Mouse (Mus musculus) ES-E14 (cell line): Measurements from ENCODE around the gene Degs2. TPM values are rescaled to one million over a fixed set of nuclear protein-coding genes. Genes with fewer than 3 reads are reported as not detected.

Source experiments
- DNase-seq: peaks from one replicate; pipeline ENCODE4 v3.0.0-alpha.2; 2013; ENCODE audit warnings: low read depth, low spot score
- H3K27ac ChIP-seq: 2 replicates; pipeline ENCODE4 v1.5.1; 2012; ENCODE audit warnings: low read depth, mild to moderate bottlenecking, low read length, moderate library complexity, mixed read lengths; ENCODE audit not compliant: poor library complexity, insufficient read depth, severe bottlenecking
- H3K36me3 ChIP-seq: 2 replicates; pipeline ENCODE4 v1.6.1; 2012; ENCODE audit warnings: mild to moderate bottlenecking, low read length, moderate library complexity, mixed read lengths; ENCODE audit not compliant: control insufficient read depth, poor library complexity, insufficient read depth, severe bottlenecking
- H3K4me1 ChIP-seq, 2 experiments: fragments of 150-350 bp in 1 of 2; sonication (generic) in 1 of 2; 2 replicates each; pipeline ENCODE4 v1.6.1; 2012; ENCODE audit warnings: low read length in 2 of 2, mild to moderate bottlenecking in 1 of 2, mixed read lengths in 1 of 2; ENCODE audit not compliant: control insufficient read depth in 2 of 2, insufficient read depth in 2 of 2, poor library complexity in 1 of 2
- H3K4me3 ChIP-seq, 2 experiments: fragments of 150-350 bp in 1 of 2; sonication (generic) in 1 of 2; 2 replicates each; pipeline ENCODE4 v1.5.1; 2012; ENCODE audit warnings: low read length in 2 of 2, low read depth in 1 of 2, mild to moderate bottlenecking in 1 of 2, mixed read lengths in 1 of 2; ENCODE audit not compliant: insufficient read depth in 1 of 2, poor library complexity in 1 of 2, severe bottlenecking in 1 of 2
- H3K9ac ChIP-seq: 2 replicates; pipeline ENCODE4 v1.6.1; 2012; ENCODE audit warnings: low read depth, mild to moderate bottlenecking, low read length, mixed read lengths; ENCODE audit not compliant: poor library complexity, insufficient read depth, severe bottlenecking
- H3K9me3 ChIP-seq: fragments of 150-350 bp; sonication (generic); 2 replicates; pipeline ENCODE4 v1.6.1; 2012; ENCODE audit warnings: low read depth, mild to moderate bottlenecking, low read length; ENCODE audit not compliant: control insufficient read depth, insufficient read depth
- CHD2 ChIP-seq: IDR thresholded peaks from 2 replicates; pipeline ENCODE4 v1.6.1; 2014; ENCODE audit warnings: mild to moderate bottlenecking, low read depth, low read length, inconsistent platforms
- HCFC1 ChIP-seq: IDR thresholded peaks from 2 replicates; pipeline ENCODE4 v1.6.1; 2012; ENCODE audit warnings: low read length, inconsistent platforms, borderline replicate concordance; ENCODE audit not compliant: insufficient read depth
- MAFK ChIP-seq: IDR thresholded peaks from 2 replicates; pipeline ENCODE4 v1.6.1; 2014; ENCODE audit warnings: mild to moderate bottlenecking, low read depth, low read length, inconsistent platforms; ENCODE audit not compliant: insufficient read depth
- ZC3H11A ChIP-seq: IDR thresholded peaks from 2 replicates; pipeline ENCODE4 v1.6.1; 2012; ENCODE audit warnings: low read depth, mild to moderate bottlenecking, inconsistent platforms, low read length, borderline replicate concordance
- ZNF384 ChIP-seq: IDR thresholded peaks from 2 replicates; pipeline ENCODE4 v1.6.1; 2012; ENCODE audit warnings: low read depth, low read length, inconsistent platforms
- in situ Hi-C, 2 experiments: fragments of 600-800 bp; cut with MboI; formaldehyde crosslinking; loops; one replicate each; pipeline ENCODE4 v1.15.1; 2025; ENCODE audit warnings: low sequenced_read_pairs in 2 of 2, inconsistent platforms in 1 of 2; ENCODE audit not compliant: unreplicated experiment in 2 of 2
- total RNA-seq: library from RNA; depleted of rRNA; stranded (reverse); fragments of 300-350 nt; gene quantifications from 2 replicates; pipeline ENCODE4 v1.2.3, GENCODE M21; 2012

Gene Degs2
- total RNA-seq, 1 experiment: 0.49 TPM

- H3K27ac ChIP-seq: no peak overlapping the region
- no peaks in the 10 kb centered on the region for H3K9me3 ChIP-seq
- no peak overlapping the region for H3K9ac ChIP-seq
- TF ChIP-seq CHD2 (no peak; the same call in 1 of the 2 replicates), ZNF384 (no peak), MAFK (no peak), ZC3H11A (no peak), HCFC1 (no peak)
- peaks cover 5 to 11% of the 10 kb centered on the region in 2 experiments for H3K4me1 ChIP-seq
- H3K36me3 ChIP-seq: no peaks in the 10 kb centered on the region
- no peak for DNase-seq
- in situ Hi-C loops: no loop called here
- no peak overlapping the region for H3K4me3 ChIP-seq
These were observed 10.4 kb upstream of the Degs2 start for GRCm38 (mm10) chr12:108712481-108712880.

GRCm38 (mm10) chr12:108710861-108711615 lies 8.9 kb upstream of the Degs2 start:
- Histone ChIP-seq H3K36me3 (no peaks in the 10 kb centered on the region), H3K4me3 (no peak overlapping the region), H3K4me1 (peaks cover 5 to 11% of the 10 kb centered on the region in 2 experiments), H3K27ac (no peak overlapping the region), H3K9ac (no peak overlapping the region), H3K9me3 (no peaks in the 10 kb centered on the region)
- in situ Hi-C loops: no loop called here
- no peak for DNase-seq
- TF ChIP-seq ZNF384 (no peak), HCFC1 (no peak), ZC3H11A (no peak), MAFK (no peak), CHD2 (no peak)

- Histone ChIP-seq H3K9ac (no peak overlapping the region), H3K9me3 (no peaks in the 10 kb centered on the region), H3K4me3 (no peak overlapping the region), H3K27ac (no peak overlapping the region), H3K36me3 (no peaks in the 10 kb centered on the region), H3K4me1 (peaks cover 5 to 11% of the 10 kb centered on the region in 2 experiments)
- DNase-seq: no peak
- TF ChIP-seq HCFC1: no peak
- no peak for TF ChIP-seq CHD2
- no peak for TF ChIP-seq ZNF384
- TF ChIP-seq MAFK: no peak
- TF ChIP-seq ZC3H11A: no peak
- in situ Hi-C loops: no loop called here
These were observed 8.1 kb upstream of the Degs2 start for GRCm38 (mm10) chr12:108709964-108710765.

DNA sequence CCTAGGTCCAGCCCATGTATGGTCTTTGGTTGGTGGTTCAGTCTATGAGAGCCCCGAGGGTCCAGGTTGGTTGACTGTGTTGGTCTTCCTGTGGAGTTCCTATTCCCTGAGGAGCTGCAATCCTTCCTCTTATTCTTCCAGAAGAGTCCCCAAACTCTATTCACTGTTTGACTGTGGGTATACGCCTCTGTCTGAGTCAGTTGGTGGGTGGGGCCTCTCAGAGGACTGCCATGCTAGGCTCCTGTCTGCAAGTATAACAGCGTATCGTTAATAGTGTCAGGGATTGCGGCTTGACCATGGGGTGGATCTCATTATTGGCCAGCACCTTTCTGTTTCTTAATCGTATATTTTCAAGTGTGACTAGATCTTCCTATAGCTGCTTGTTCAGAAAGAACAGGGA lies 7.3 kb upstream of the Degs2 start:
- H3K9ac ChIP-seq: no peak overlapping the region
- no peak for DNase-seq
- no peaks in the 10 kb centered on the region for H3K36me3 ChIP-seq
- H3K27ac ChIP-seq: no peak overlapping the region
- H3K4me3 ChIP-seq: no peak overlapping the region
- no peaks in the 10 kb centered on the region for H3K9me3 ChIP-seq
- H3K4me1 ChIP-seq: peaks cover 5 to 11% of the 10 kb centered on the region in 2 experiments
- in situ Hi-C loops: no loop called here
- TF ChIP-seq CHD2 (no peak), ZC3H11A (no peak), HCFC1 (no peak), ZNF384 (no peak), MAFK (no peak)
